Mouse (Mus musculus): ENCODE measurements around the gene Olfr1052. TPM values are rescaled to one million over a fixed set of nuclear protein-coding genes. Genes with fewer than 3 reads are reported as not detected.
"Not testable (repeated sequence)": the region's sequence is repeated elsewhere in the genome, so short reads cannot be mapped to it uniquely, and the experiment has no call there.

Gene Olfr1052
- polyA plus RNA-seq (2015; fragmentation: Nextera tagmentation; extraction: Ambion mirVana) = not detected in 2 replicates

DNA sequence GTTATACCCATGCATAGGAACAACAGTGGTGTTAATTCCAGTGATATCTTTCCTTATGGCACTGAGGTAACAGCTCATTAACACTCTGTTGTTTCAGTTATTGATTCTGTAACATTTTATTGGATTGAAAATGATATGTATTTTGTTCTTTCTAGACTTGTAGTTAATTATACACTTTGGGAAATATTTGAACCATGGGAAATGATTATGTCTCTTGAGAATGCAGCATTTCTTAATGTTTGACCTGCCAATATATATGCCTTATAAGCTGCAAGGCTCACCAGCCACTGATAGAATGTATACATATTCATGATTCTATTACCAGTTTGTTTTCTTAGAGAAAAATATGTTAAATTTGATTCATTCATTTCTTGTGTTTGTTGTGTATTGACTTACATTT is at the start of gene Olfr1052:
Gene Olfr1052, plus strand, starts transcription at position 301 of the 400 bp plus-strand sequence.
- no peaks in the 10 kb centered on the region for H3K36me3 ChIP-seq (ENCODE audit: control insufficient read depth, insufficient read depth, low read length)
- H3K9me3 ChIP-seq (ENCODE audit: control insufficient read depth, low read length) = no peaks in the 10 kb centered on the region
- no peaks in the 10 kb centered on the region for H3K4me1 ChIP-seq (ENCODE audit: control insufficient read depth, insufficient read depth, low read length)
- H3K9ac ChIP-seq (ENCODE audit: low read depth, low read length) = no peak within 1 kb of the TSS
- H3K27ac ChIP-seq (ENCODE audit: low read length) = no peak within 1 kb of the TSS
- no peak within 1 kb of the TSS for H3K4me3 ChIP-seq (ENCODE audit: low read length)
- H3K27me3 ChIP-seq (replicated peaks; ENCODE audit: control insufficient read depth, insufficient read depth, low read length) = no peaks in the 10 kb centered on the region
- no peak within 1 kb of the TSS for H3K4me2 ChIP-seq (ENCODE audit: low read depth, low read length)
- ATAC-seq = no peak

DNA sequence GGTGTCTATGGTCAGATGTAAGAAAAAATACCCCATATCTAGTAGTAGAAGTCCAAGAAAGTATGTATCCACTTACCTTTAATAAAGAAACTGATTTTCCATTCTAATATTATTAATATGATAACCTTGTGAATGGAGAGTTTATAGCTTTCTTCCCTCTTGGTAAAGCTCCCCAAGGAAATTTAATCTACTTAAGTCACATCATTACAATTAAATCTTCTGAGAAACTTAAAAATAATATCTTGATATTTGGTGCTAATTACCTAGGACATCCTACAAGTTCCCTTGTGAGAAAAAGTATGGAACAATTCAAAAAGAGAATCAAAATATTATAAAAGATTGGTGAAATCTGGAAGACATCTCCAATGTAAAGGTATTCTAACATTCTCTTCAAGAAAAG is 34.0 kb upstream of the Olfr1052 start, which contains the start of gene Olfr1049:
Gene Olfr1049, minus strand, starts transcription at position 101 of the 400 bp plus-strand sequence.
- H3K27me3 ChIP-seq (replicated peaks; ENCODE audit: control insufficient read depth, insufficient read depth, low read length); H3K9ac ChIP-seq (ENCODE audit: low read depth, low read length); H3K9me3 ChIP-seq (ENCODE audit: control insufficient read depth, low read length); H3K27ac ChIP-seq (ENCODE audit: low read length); H3K4me1 ChIP-seq (ENCODE audit: control insufficient read depth, insufficient read depth, low read length); H3K36me3 ChIP-seq (ENCODE audit: control insufficient read depth, insufficient read depth, low read length); H3K4me2 ChIP-seq (ENCODE audit: low read depth, low read length); ATAC-seq; H3K4me3 ChIP-seq (ENCODE audit: low read length): not testable (repeated sequence)

GRCm38 (mm10) chr2:86278988-86279387 is 13.3 kb upstream of the Olfr1052 start, which contains the start of gene Olfr1051:
Gene Olfr1051, minus strand, starts transcription at chr2:86279088.
- not testable (repeated sequence) for H3K27ac ChIP-seq (ENCODE audit: low read length); ATAC-seq; H3K4me3 ChIP-seq (ENCODE audit: low read length); H3K9me3 ChIP-seq (ENCODE audit: control insufficient read depth, low read length); H3K27me3 ChIP-seq (replicated peaks; ENCODE audit: control insufficient read depth, insufficient read depth, low read length); H3K4me1 ChIP-seq (ENCODE audit: control insufficient read depth, insufficient read depth, low read length); H3K4me2 ChIP-seq (ENCODE audit: low read depth, low read length); H3K9ac ChIP-seq (ENCODE audit: low read depth, low read length); H3K36me3 ChIP-seq (ENCODE audit: control insufficient read depth, insufficient read depth, low read length)

- Histone ChIP-seq H3K36me3 (ENCODE audit: control insufficient read depth, insufficient read depth, low read length) (no peaks in the 10 kb centered on the region), H3K27me3 (replicated peaks; ENCODE audit: control insufficient read depth, insufficient read depth, low read length) (no peaks in the 10 kb centered on the region), H3K27ac (ENCODE audit: low read length) (no peak within 1 kb of the TSS), H3K9ac (ENCODE audit: low read depth, low read length) (no peak within 1 kb of the TSS), H3K4me1 (ENCODE audit: control insufficient read depth, insufficient read depth, low read length) (no peaks in the 10 kb centered on the region), H3K4me3 (ENCODE audit: low read length) (no peak within 1 kb of the TSS), H3K4me2 (ENCODE audit: low read depth, low read length) (no peak within 1 kb of the TSS), H3K9me3 (ENCODE audit: control insufficient read depth, low read length) (no peaks in the 10 kb centered on the region)
- ATAC-seq = no peak
- WGBS = 65% methylated on average over 3 of the region's 3 CpGs
Measured at GRCm38 (mm10) chr2:86315184-86315583, 22.9 kb downstream of the Olfr1052 start, which contains the start of gene Olfr1053. Gene Olfr1053, minus strand, starts transcription at chr2:86315284.

- 79% methylated on average over 3 of the region's 3 CpGs for WGBS
- Histone ChIP-seq H3K9ac (ENCODE audit: low read depth, low read length) (no peak within 1 kb of the TSS), H3K4me3 (ENCODE audit: low read length) (no peak within 1 kb of the TSS), H3K9me3 (ENCODE audit: control insufficient read depth, low read length) (no peaks in the 10 kb centered on the region), H3K4me1 (ENCODE audit: control insufficient read depth, insufficient read depth, low read length) (no peaks in the 10 kb centered on the region), H3K4me2 (ENCODE audit: low read depth, low read length) (no peak within 1 kb of the TSS), H3K27me3 (replicated peaks; ENCODE audit: control insufficient read depth, insufficient read depth, low read length) (no peaks in the 10 kb centered on the region), H3K27ac (ENCODE audit: low read length) (no peak within 1 kb of the TSS), H3K36me3 (ENCODE audit: control insufficient read depth, insufficient read depth, low read length) (no peaks in the 10 kb centered on the region)
- no peak for ATAC-seq
Measured at GRCm38 (mm10) chr2:86335333-86335732, 43.1 kb downstream of the Olfr1052 start, which contains the start of gene Olfr1054. Gene Olfr1054, minus strand, starts transcription at chr2:86335433.

Other genes with a start within 250 kb of the Olfr1052 start
- 0.02 TPM in 1 of 2 replicates, not detected in the other for gene Olfr1034, start 246.6 kb upstream of the Olfr1052 start, polyA plus RNA-seq (2015; fragmentation: Nextera tagmentation; extraction: Ambion mirVana)
- gene Olfr1036, start 218.5 kb upstream of the Olfr1052 start, polyA plus RNA-seq (2015; fragmentation: Nextera tagmentation; extraction: Ambion mirVana) = not detected in 2 replicates
- gene Olfr1037, start 205.1 kb upstream of the Olfr1052 start, polyA plus RNA-seq (2015; fragmentation: Nextera tagmentation; extraction: Ambion mirVana) = not detected in 2 replicates
- gene Olfr1039, start 156.5 kb upstream of the Olfr1052 start, polyA plus RNA-seq (2015; fragmentation: Nextera tagmentation; extraction: Ambion mirVana) = not detected in 2 replicates
- gene Olfr1040, start 145.7 kb upstream of the Olfr1052 start, polyA plus RNA-seq (2015; fragmentation: Nextera tagmentation; extraction: Ambion mirVana) = not detected in 2 replicates
- gene Olfr1042, start 130.6 kb upstream of the Olfr1052 start, polyA plus RNA-seq (2015; fragmentation: Nextera tagmentation; extraction: Ambion mirVana) = not detected in 2 replicates
- not detected in 2 replicates for gene Olfr1043, start 124.9 kb upstream of the Olfr1052 start, polyA plus RNA-seq (2015; fragmentation: Nextera tagmentation; extraction: Ambion mirVana)
- not detected in 2 replicates for gene Olfr1044, start 114.6 kb upstream of the Olfr1052 start, polyA plus RNA-seq (2015; fragmentation: Nextera tagmentation; extraction: Ambion mirVana)
- not detected in 2 replicates for gene Olfr52, start 106.8 kb upstream of the Olfr1052 start, polyA plus RNA-seq (2015; fragmentation: Nextera tagmentation; extraction: Ambion mirVana)
- gene Olfr1045, start 89.4 kb upstream of the Olfr1052 start, polyA plus RNA-seq (2015; fragmentation: Nextera tagmentation; extraction: Ambion mirVana) = not detected in 2 replicates
- not detected in 2 replicates for gene Olfr1046, start 73.1 kb upstream of the Olfr1052 start, polyA plus RNA-seq (2015; fragmentation: Nextera tagmentation; extraction: Ambion mirVana)
- gene Olfr1047, start 61.1 kb upstream of the Olfr1052 start, polyA plus RNA-seq (2015; fragmentation: Nextera tagmentation; extraction: Ambion mirVana) = not detected in 2 replicates
- not detected in 2 replicates for gene Olfr1048, start 52.2 kb upstream of the Olfr1052 start, polyA plus RNA-seq (2015; fragmentation: Nextera tagmentation; extraction: Ambion mirVana)
- not detected in 2 replicates for gene Olfr1049, start 34.1 kb upstream of the Olfr1052 start, polyA plus RNA-seq (2015; fragmentation: Nextera tagmentation; extraction: Ambion mirVana)
- not detected in 2 replicates for gene Olfr1051, start 13.4 kb upstream of the Olfr1052 start, polyA plus RNA-seq (2015; fragmentation: Nextera tagmentation; extraction: Ambion mirVana)
- gene Olfr1053, start 22.8 kb downstream of the Olfr1052 start, polyA plus RNA-seq (2015; fragmentation: Nextera tagmentation; extraction: Ambion mirVana) = not detected in 2 replicates
- not detected in 2 replicates for gene Olfr1054, start 43.0 kb downstream of the Olfr1052 start, polyA plus RNA-seq (2015; fragmentation: Nextera tagmentation; extraction: Ambion mirVana)
- gene Olfr1055, start 57.8 kb downstream of the Olfr1052 start, polyA plus RNA-seq (2015; fragmentation: Nextera tagmentation; extraction: Ambion mirVana) = not detected in 2 replicates
- not detected in 2 replicates for gene Olfr1056, start 70.0 kb downstream of the Olfr1052 start, polyA plus RNA-seq (2015; fragmentation: Nextera tagmentation; extraction: Ambion mirVana)
- gene Olfr1057, start 85.9 kb downstream of the Olfr1052 start, polyA plus RNA-seq (2015; fragmentation: Nextera tagmentation; extraction: Ambion mirVana) = not detected in 2 replicates
- not detected in 2 replicates for gene Olfr1058, start 96.1 kb downstream of the Olfr1052 start, polyA plus RNA-seq (2015; fragmentation: Nextera tagmentation; extraction: Ambion mirVana)
- gene Olfr1061, start 121.6 kb downstream of the Olfr1052 start, polyA plus RNA-seq (2015; fragmentation: Nextera tagmentation; extraction: Ambion mirVana) = not detected in 2 replicates
- not detected in 2 replicates for gene Olfr1062, start 134.3 kb downstream of the Olfr1052 start, polyA plus RNA-seq (2015; fragmentation: Nextera tagmentation; extraction: Ambion mirVana)
- not detected in 2 replicates for gene Olfr1065, start 158.1 kb downstream of the Olfr1052 start, polyA plus RNA-seq (2015; fragmentation: Nextera tagmentation; extraction: Ambion mirVana)
- gene Olfr1066, start 163.8 kb downstream of the Olfr1052 start, polyA plus RNA-seq (2015; fragmentation: Nextera tagmentation; extraction: Ambion mirVana) = not detected in 2 replicates
- gene Olfr228, start 194.9 kb downstream of the Olfr1052 start, polyA plus RNA-seq (2015; fragmentation: Nextera tagmentation; extraction: Ambion mirVana) = not detected in 2 replicates
- not detected in 2 replicates for gene Olfr1076, start 216.0 kb downstream of the Olfr1052 start, polyA plus RNA-seq (2015; fragmentation: Nextera tagmentation; extraction: Ambion mirVana)